Mouse (Mus musculus) E14TG2a.4 (cell line): ENCODE data around the gene Hmgcl.

Source experiments
- CTCF ChIP-seq: conservative IDR thresholded peaks from 2 replicates; pipeline ENCODE4 v1.5.1; 2014; ENCODE audit warnings: low read length
- NANOG ChIP-seq: IDR thresholded peaks from 2 replicates; pipeline ENCODE4 v1.6.1; 2014; ENCODE audit warnings: borderline replicate concordance, low read length, mixed read lengths
- POU5F1 ChIP-seq: IDR thresholded peaks from 2 replicates; pipeline ENCODE4 v1.6.1; 2014; ENCODE audit warnings: low read length, borderline replicate concordance

GRCm38 (mm10) chr4:135963457-135964193 is 17.4 kb downstream of the Hmgcl start, which contains the start of gene Gale:
- no peak for TF ChIP-seq CTCF
- no peak for TF ChIP-seq NANOG
- TF ChIP-seq POU5F1 = no peak
